Mouse (Mus musculus): Measurements from ENCODE around the gene Samhd1.

Samhd1 gene

GRCm38 (mm10) chr2:157136176-157136575 is 1.1 kb upstream of the Samhd1 start:
- DNase-seq = no peak

DNA sequence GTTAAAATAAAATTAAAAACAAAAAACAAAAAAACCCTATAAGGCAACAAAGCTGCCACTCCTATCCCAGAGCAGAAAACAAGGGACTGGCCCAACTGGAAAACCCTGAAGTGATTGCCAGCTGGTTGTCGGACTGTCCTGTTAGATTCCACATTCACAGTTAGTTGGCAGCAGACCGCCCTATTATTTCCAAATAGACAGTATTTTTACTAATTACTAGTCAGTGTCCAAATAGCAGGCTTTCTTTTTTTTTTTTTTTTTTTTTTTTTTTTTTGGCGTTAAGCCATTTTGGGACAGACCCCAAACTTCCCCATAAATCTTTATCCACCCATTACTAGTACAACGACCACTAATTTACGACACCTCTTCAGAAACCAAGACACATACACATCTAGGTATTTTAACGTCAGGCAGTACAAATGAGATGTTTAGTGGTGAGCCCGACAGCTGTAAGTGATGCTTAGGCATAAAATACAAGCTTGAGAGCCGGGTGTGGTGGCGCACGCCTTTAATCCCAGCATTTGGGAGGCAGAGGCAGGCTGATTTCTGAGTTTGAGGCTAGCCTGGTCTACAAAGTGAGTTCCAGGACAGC is 560 bp upstream of the Samhd1 start:
- peak in 1 of 2 experiments; percentile 9 for DNase-seq

GRCm38 (mm10) chr2:157134479-157134931 is 560 bp downstream of the Samhd1 start:
- peak; percentile 23 to 56 for DNase-seq

- no peak for DNase-seq
These were observed 1.1 kb downstream of the Samhd1 start for GRCm38 (mm10) chr2:157133769-157134478.

DNA sequence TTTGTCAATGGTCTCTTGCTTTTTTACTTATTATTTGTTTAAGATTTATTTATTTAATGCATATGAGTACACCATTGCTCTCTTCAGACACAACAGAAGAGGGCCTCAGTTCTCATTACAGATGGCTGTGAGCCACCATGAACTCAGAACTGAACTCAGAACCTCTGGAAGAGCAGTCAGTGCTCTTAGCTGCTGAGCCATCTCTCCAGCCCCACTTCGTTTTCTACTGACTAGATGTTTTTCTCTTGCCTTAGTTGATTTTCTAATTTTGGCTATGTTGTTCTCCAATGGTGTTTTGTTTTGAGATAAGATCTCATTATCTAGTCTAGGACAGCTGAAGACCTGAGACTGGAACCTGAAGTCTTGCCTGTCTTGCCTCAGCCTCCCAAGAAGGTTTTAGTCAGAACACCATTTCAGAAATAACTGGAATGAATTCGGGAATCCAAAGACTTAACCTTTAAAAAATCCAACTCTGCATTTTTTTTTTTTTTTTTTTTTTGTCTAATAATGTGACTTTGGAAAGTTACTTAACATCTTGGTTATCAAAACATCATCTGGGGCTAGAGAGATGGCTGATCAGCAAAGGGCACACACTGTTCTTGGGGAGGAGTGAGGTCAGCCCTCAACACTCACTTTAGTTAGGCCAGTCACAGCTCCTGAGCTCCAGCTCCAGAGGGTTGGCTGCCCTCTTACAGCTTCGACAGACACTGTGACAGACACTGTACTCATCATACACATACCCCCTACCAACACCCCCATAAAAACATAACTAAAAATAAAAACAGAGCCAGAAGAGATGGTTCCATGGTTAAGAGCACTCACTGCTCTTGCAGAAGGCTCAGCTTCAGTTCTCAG is 2.2 kb downstream of the Samhd1 start:
- DNase-seq = no peak

- no peak for DNase-seq
These were observed 3.0 kb downstream of the Samhd1 start for GRCm38 (mm10) chr2:157132086-157132485.

GRCm38 (mm10) chr2:157130813-157131514 is 4.1 kb downstream of the Samhd1 start:
- peak; percentile 34 to 49 for DNase-seq

DNA sequence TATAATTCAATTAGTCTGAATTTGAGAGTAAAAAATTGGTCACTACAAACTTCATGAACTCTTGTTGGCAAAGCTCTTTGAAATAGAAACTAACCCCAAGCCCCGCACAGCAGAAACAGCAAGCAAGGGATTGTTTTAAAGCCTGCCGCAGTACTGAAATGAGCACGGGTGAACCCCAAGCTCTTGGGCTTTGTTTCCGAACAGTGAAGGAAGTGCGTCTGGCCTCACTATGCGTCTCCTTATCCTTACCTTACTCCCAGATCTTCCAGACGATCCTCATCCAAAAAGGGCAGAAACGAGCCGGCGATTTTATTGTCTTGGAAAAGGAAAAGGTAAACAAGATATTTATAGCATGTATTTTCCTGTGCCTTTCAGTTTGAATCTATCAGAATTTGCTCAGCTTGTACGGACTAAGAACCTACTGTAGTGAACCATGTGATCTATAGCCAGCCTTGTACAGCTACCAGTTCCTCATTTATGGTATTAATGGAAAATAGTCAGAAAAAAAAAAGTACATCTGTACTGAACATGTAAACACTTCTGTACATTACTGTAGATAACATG is 5.4 kb downstream of the Samhd1 start:
- DNase-seq = no peak

- no peak for DNase-seq
These were observed 6.0 kb downstream of the Samhd1 start for GRCm38 (mm10) chr2:157129096-157129495.

DNA sequence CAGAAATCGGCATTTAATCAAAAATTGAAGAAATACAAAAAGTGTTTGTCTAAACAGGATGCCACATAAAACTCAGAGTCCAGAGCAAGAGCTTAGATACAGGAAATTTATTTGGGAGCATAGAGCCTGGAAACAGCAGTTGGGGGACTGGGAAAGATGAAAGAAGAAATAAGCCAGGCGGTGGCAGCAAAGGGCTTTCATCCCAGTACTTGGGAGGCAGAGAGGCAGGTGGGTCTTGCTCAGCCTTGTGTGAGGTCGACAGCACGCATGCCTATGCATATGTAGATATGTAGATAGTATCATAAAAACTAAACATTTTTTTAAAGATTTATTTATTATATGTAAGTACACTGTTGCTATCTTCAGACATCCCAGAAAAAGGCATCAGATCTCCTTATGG is 7.0 kb downstream of the Samhd1 start:
- no peak for DNase-seq

DNA sequence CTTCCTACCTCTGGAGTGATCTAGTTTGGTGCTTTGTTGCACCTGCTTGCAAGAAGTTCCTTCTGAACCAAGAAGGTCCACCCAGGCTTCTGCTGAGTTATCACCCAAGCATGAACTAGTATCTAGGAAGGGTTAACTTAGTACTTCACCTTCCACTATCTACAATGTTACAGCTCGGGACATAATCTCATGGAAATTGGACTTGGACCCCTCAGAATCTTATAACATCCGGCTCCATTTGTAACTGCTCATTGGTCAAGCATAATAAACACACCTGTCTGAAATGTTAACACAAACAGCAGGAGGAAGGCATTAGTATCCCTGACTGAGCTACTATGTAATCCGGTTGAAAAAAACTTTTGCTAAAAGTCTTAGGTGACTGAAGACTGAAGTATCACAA is 7.7 kb downstream of the Samhd1 start:
- DNase-seq = no peak

DNA sequence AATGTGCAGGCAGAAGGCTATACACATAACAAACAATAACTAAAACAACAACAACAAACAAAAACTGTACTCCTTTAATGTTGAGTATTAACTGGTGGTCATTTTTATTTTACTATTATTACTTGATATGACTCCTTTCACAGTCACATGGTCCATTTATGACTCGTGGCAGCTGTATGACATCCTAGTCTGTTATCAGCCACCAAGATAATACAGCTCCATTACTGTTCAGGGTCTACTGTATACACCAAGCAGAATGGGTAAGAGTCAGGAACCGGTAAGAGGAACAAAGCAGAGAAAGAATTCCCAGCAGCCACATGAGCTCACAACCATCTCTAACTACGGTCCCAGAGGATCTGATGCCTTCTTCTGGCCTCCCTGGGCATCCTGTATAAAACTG is 9.8 kb downstream of the Samhd1 start:
- DNase-seq = no peak

- no peak for DNase-seq
These were observed 13.3 kb downstream of the Samhd1 start for GRCm38 (mm10) chr2:157121766-157122165.

- no peak for DNase-seq
These were observed 16.0 kb downstream of the Samhd1 start for GRCm38 (mm10) chr2:157119075-157119474.

- no peak for DNase-seq
These were observed 16.5 kb downstream of the Samhd1 start for GRCm38 (mm10) chr2:157118556-157118955.

DNA sequence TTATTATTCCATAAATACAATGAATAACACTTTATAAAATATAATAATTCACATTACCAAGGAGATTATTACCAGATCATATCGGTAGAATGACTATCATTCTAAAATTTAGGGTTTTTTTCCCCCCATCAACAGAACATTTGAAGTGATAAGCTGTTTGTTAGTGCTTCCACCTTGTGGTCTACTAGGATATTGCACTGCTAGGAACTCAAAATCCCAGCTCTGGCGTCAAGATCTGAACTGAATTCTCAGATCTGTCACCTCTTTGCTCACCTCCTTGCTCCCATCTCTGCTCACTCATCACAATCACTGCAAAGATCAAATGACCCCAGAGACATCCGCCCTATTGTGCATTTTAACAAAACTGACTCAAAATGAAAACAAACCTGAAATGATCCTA is 18.1 kb downstream of the Samhd1 start:
- DNase-seq = peak in 1 of 2 experiments; percentile 20

DNA sequence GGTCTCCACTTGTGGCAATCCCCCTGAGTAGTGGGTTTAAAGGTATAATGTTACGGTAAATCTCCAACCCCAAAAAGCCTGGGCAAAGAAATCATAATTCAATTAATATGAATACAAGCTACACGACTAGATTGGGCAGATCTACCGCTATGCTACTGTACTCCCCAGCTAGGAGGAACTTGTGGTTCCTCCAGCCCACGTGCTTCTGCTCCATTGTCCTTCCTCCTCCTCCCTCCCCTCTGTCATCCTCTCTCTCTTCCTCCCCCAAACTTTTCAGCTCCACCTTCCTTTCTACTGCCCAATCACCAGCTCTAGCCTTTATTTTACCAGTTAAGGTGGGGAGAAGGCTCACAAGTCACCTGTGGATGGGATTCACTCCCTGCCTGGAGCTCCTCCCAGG is 26.8 kb downstream of the Samhd1 start:
- DNase-seq = no peak

- DNase-seq = peak in 1 of 2 experiments; percentile 54
These were observed 30.6 kb downstream of the Samhd1 start for GRCm38 (mm10) chr2:157104454-157104853.

GRCm38 (mm10) chr2:157102256-157102655 is 32.8 kb downstream of the Samhd1 start:
- no peak for DNase-seq

DNA sequence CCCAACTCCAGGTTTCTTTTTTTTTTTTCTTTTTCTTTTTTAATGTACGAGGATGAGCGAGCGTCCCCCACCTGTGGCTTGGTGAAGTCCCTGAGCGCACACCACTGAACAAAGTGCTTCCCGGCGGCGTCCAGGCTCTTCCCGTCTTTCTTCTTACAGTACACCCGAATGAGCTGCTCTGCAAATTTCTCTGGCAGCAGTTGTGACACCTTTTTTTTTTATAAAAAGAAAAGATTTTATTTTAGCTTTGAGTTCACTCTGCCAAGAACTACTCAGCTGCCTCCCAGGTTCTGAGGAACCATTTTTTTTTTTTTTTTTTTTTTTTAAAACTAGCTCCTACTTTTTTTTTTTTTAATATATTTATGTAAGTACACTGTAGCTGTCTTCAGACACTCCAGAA is 33.4 kb downstream of the Samhd1 start:
- no peak for DNase-seq

GRCm38 (mm10) chr2:157100319-157100605 is 34.8 kb downstream of the Samhd1 start:
- DNase-seq = peak in 1 of 2 experiments; percentile 43

DNA sequence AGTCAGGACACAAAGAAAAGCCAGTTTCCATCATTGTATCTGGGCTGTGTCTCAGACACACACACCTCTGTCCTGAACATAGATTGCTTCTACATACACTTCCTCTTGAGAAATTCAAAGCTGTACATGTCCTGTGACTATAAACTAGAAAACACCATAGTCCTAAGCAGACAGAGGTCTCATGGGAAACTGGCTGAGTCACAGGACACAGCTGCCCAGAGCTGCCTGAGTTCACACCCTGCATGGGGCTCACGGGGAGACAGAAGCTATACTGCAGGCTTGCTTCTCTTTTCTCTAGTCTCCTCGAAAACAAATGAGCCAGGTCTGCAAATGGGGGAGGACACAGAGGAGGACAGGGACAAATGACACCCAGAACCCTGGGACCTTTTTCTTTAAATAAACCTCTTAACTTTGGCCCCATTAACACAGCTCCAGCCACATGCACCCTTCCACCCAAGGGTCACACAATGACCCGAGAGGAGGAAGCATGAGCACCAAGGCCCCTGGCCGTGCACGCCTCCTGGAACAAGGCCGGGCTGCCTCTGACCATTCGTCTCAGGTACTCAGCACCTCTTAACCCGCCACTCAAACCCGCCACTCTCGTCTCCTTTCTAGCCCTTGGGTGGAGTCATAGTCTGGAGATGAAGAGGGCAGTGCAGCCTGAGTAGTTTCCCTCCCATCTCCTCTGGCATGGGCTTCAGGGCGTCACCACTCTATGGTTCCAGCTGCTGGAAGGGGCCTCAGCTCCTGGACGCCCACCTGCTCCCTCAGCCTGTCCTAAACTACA is 35.3 kb downstream of the Samhd1 start:
- peak; percentile 27 to 73 for DNase-seq

Data from kidney, postnatal 25 days (tissue).